Mouse (Mus musculus): ENCODE measurements around the gene Decr2. TPM values are rescaled to one million over a fixed set of nuclear protein-coding genes. Genes with fewer than 3 reads are reported as not detected.

Gene Decr2
- polyA plus RNA-seq, 1 experiment from 2014 or later, result 27.0 TPM

GRCm38 (mm10) chr17:26075246-26075645 is 14.9 kb downstream of the Decr2 start:
- Histone ChIP-seq H3K4me1 (replicated peaks) (no peaks in the 10 kb centered on the region), H3K27me3 (peaks cover 15% of the 10 kb centered on the region), H3K9ac (replicated peaks) (no peak overlapping the region), H3K27ac (no peak overlapping the region), H3K36me3 (no peaks in the 10 kb centered on the region), H3K9me3 (no peaks in the 10 kb centered on the region), H3K4me2 (replicated peaks) (no peak overlapping the region), H3K4me3 (replicated peaks) (no peak overlapping the region)
- whole genome bisulfite sequencing, result 64% methylated on average over 3 of the region's 3 CpGs
- no peak for ATAC-seq

GRCm38 (mm10) chr17:26070136-26070535 is 20.0 kb downstream of the Decr2 start:
- no peak for ATAC-seq
- Histone ChIP-seq H3K9me3 (no peaks in the 10 kb centered on the region), H3K4me1 (replicated peaks) (peaks cover 34% of the 10 kb centered on the region), H3K27ac (no peak overlapping the region), H3K9ac (replicated peaks) (peak overlapping the region; percentile 97), H3K36me3 (peaks cover 2% of the 10 kb centered on the region; the same call in 1 of the 2 replicates), H3K27me3 (peaks cover 16% of the 10 kb centered on the region), H3K4me3 (replicated peaks) (peak overlapping the region; percentile 80), H3K4me2 (replicated peaks) (peak overlapping the region; percentile 98)
- WGBS, result 36% methylated on average over 6 of the region's 6 CpGs

GRCm38 (mm10) chr17:26068831-26069739 is 21.1 kb downstream of the Decr2 start, which contains the start of gene Rab11fip3:
TSS of gene Rab11fip3 (minus strand) at chr17:26069555.
- Histone ChIP-seq H3K9ac (replicated peaks) (peak within 1 kb of the TSS; percentile 97), H3K4me2 (replicated peaks) (peak within 1 kb of the TSS; percentile 98), H3K27me3 (peaks cover 16% of the 10 kb centered on the region), H3K4me3 (replicated peaks) (peak within 1 kb of the TSS; percentile 80), H3K4me1 (replicated peaks) (peaks cover 44% of the 10 kb centered on the region), H3K36me3 (peaks cover 12% of the 10 kb centered on the region), H3K27ac (peak within 1 kb of the TSS; percentile 94), H3K9me3 (no peaks in the 10 kb centered on the region)
- under 1% methylated on average over 93 of the region's 94 CpGs for WGBS
- ATAC-seq, result peak; percentile 95

- Histone ChIP-seq H3K27me3 (peaks cover 16% of the 10 kb centered on the region), H3K4me3 (replicated peaks) (peak overlapping the region; percentile 80), H3K27ac (peak overlapping the region; percentile 94), H3K4me1 (replicated peaks) (peaks cover 53% of the 10 kb centered on the region), H3K36me3 (peaks cover 18% of the 10 kb centered on the region), H3K9ac (replicated peaks) (peak overlapping the region; percentile 97), H3K9me3 (no peaks in the 10 kb centered on the region), H3K4me2 (replicated peaks) (peak overlapping the region; percentile 98)
- ATAC-seq, result peak; percentile 35; the same call in 1 of the 2 replicates
- 1% methylated on average over 44 of the region's 44 CpGs for WGBS
These were observed 21.9 kb downstream of the Decr2 start for GRCm38 (mm10) chr17:26068024-26068830.

GRCm38 (mm10) chr17:26066488-26067020 is 23.6 kb downstream of the Decr2 start:
- WGBS, result 88% methylated on average over 7 of the region's 7 CpGs
- peak overlapping the region; percentile 98 for H3K4me2 ChIP-seq (replicated peaks)
- H3K27ac ChIP-seq, result no peak overlapping the region
- no peaks in the 10 kb centered on the region for H3K9me3 ChIP-seq
- H3K4me3 ChIP-seq (replicated peaks), result peak overlapping the region; percentile 80
- peaks cover 32% of the 10 kb centered on the region for H3K36me3 ChIP-seq
- ATAC-seq, result no peak
- H3K9ac ChIP-seq (replicated peaks), result peak overlapping the region; percentile 97
- peaks cover 67% of the 10 kb centered on the region for H3K4me1 ChIP-seq (replicated peaks)
- peaks cover 11% of the 10 kb centered on the region for H3K27me3 ChIP-seq

GRCm38 (mm10) chr17:26064916-26065315 is 25.2 kb downstream of the Decr2 start:
- Histone ChIP-seq H3K9me3 (no peaks in the 10 kb centered on the region), H3K4me2 (replicated peaks) (peak overlapping the region; percentile 39), H3K36me3 (peaks cover 36% of the 10 kb centered on the region), H3K4me3 (replicated peaks) (peak overlapping the region; percentile 5), H3K27ac (no peak overlapping the region), H3K27me3 (no peaks in the 10 kb centered on the region), H3K9ac (replicated peaks) (0 out of 2 replicates have a peak overlapping the region, but pooled peaks have one; percentile 19), H3K4me1 (replicated peaks) (peaks cover 73% of the 10 kb centered on the region)
- 77% methylated on average over 6 of the region's 6 CpGs for whole genome bisulfite sequencing
- no peak for ATAC-seq

GRCm38 (mm10) chr17:26057787-26058567 is 32.2 kb downstream of the Decr2 start:
- 90% methylated on average over 9 of the region's 9 CpGs for WGBS
- no peak overlapping the region for H3K4me3 ChIP-seq (replicated peaks)
- H3K27me3 ChIP-seq, result no peaks in the 10 kb centered on the region

GRCm38 (mm10) chr17:26057278-26057677 is 32.9 kb downstream of the Decr2 start:
- Histone ChIP-seq H3K4me2 (replicated peaks) (no peak overlapping the region), H3K27me3 (no peaks in the 10 kb centered on the region), H3K36me3 (peaks cover 72% of the 10 kb centered on the region), H3K4me3 (replicated peaks) (no peak overlapping the region), H3K9me3 (0 out of 2 replicates have a peak, but pooled peaks cover 2% of the 10 kb centered on the region), H3K4me1 (replicated peaks) (peaks cover 22% of the 10 kb centered on the region), H3K27ac (no peak overlapping the region), H3K9ac (replicated peaks) (no peak overlapping the region)
- ATAC-seq, result no peak
- 93% methylated on average over 8 of the region's 8 CpGs for WGBS

More at GRCm38 (mm10) chr17:26057787-26058567, 32.2 kb downstream of the Decr2 start:
- Histone ChIP-seq H3K4me2 (replicated peaks) (no peak overlapping the region), H3K9ac (replicated peaks) (no peak overlapping the region), H3K36me3 (peaks cover 75% of the 10 kb centered on the region), H3K4me1 (replicated peaks) (peaks cover 29% of the 10 kb centered on the region), H3K9me3 (0 out of 2 replicates have a peak, but pooled peaks cover 2% of the 10 kb centered on the region), H3K27ac (no peak overlapping the region)
- ATAC-seq, result no peak

GRCm38 (mm10) chr17:26055164-26055563 is 35.0 kb downstream of the Decr2 start:
- Histone ChIP-seq H3K9me3 (0 out of 2 replicates have a peak, but pooled peaks cover 2% of the 10 kb centered on the region), H3K36me3 (peaks cover 72% of the 10 kb centered on the region), H3K4me1 (replicated peaks) (0 out of 2 replicates have a peak, but pooled peaks cover 8% of the 10 kb centered on the region), H3K27ac (no peak overlapping the region), H3K9ac (replicated peaks) (no peak overlapping the region), H3K4me3 (replicated peaks) (no peak overlapping the region), H3K27me3 (no peaks in the 10 kb centered on the region), H3K4me2 (replicated peaks) (no peak overlapping the region)
- 43% methylated on average over 6 of the region's 6 CpGs for WGBS
- ATAC-seq, result no peak

- H3K4me1 ChIP-seq (replicated peaks), result 0 out of 2 replicates have a peak, but pooled peaks cover 8% of the 10 kb centered on the region
- no peak overlapping the region for H3K4me3 ChIP-seq (replicated peaks)
- H3K9me3 ChIP-seq, result 0 out of 2 replicates have a peak, but pooled peaks cover 2% of the 10 kb centered on the region
- no peaks in the 10 kb centered on the region for H3K27me3 ChIP-seq
- 77% methylated on average over 17 of the region's 17 CpGs for WGBS
- no peak for ATAC-seq
- peaks cover 64% of the 10 kb centered on the region for H3K36me3 ChIP-seq
- no peak overlapping the region for H3K9ac ChIP-seq (replicated peaks)
- no peak overlapping the region for H3K4me2 ChIP-seq (replicated peaks)
- H3K27ac ChIP-seq, result no peak overlapping the region
These were observed 35.8 kb downstream of the Decr2 start for GRCm38 (mm10) chr17:26054133-26054845.

All from midbrain, embryonic 13.5 days (tissue).